Comparison of ENCODE assay signal across 9 mouse cellular contexts in genomic region chr9:43545081-43545565, GRCm38 (mm10).
DNase-seq lines count a peak whose midpoint lies in the region; ATAC-seq lines count a peak whose summit lies in the region.
"Had no signal": no experiment of that assay in that cellular context is flagged by ENCODE, and none has a peak within 500 bp of the region (broad histone marks: within the 10 kb centered on the region; RNA-seq: fewer than 3 reads in every experiment).

No protein-coding gene starts in this region.

- intact Hi-C loops in gastrocnemius, postnatal 36 days (cut with DNase I), result loop anchor here (5.0 kb wide), 1 partner anchor 63 kb away; no protein-coding TSS in a partner anchor

- peaks cover 5% of the 10 kb centered on the region; the same call in 1 of the 2 replicates for H3K27me3 ChIP-seq in embryonic facial prominence, embryonic 10.5 days (replicated peaks; ENCODE audit: low read depth, poor library complexity, severe bottlenecking)
- no peaks in the 10 kb centered on the region for H3K27me3 ChIP-seq in heart, embryonic 14.5 days (ENCODE audit: control insufficient read depth, insufficient read depth, low read length)
- H3K27me3 ChIP-seq in neural tube, embryonic 15.5 days (replicated peaks), result no peaks in the 10 kb centered on the region

- peak overlapping the region; percentile 22; the same call in 1 of the 2 replicates for H3K4me2 ChIP-seq in heart, embryonic 14.5 days (ENCODE audit: low read length)
- peak overlapping the region; percentile 39 for H3K4me2 ChIP-seq in neural tube, embryonic 15.5 days

- H3K27ac ChIP-seq in embryonic facial prominence, embryonic 10.5 days (replicated peaks), result no peak overlapping the region
- no peak overlapping the region for H3K27ac ChIP-seq in heart, embryonic 14.5 days (replicated peaks in 1 of 2; ENCODE audit: control insufficient read depth in 1 of 2, insufficient read depth in 1 of 2, low read depth in 2 of 2, low read length in 2 of 2)
- no peak overlapping the region for H3K27ac ChIP-seq in neural tube, embryonic 15.5 days (replicated peaks)

- WGBS in embryonic facial prominence, embryonic 10.5 days, result 40% methylated on average over 15 of the region's 15 CpGs
- WGBS in heart, embryonic 14.5 days, result 21% methylated on average over 15 of the region's 15 CpGs
- WGBS in neural tube, embryonic 15.5 days, result 32% methylated on average over 15 of the region's 15 CpGs

- H3K4me1 ChIP-seq in embryonic facial prominence, embryonic 10.5 days, result peaks cover 22% of the 10 kb centered on the region
- peaks cover 7 to 9% of the 10 kb centered on the region in 2 experiments for H3K4me1 ChIP-seq in heart, embryonic 14.5 days (ENCODE audit: control insufficient read depth in 2 of 2, insufficient read depth in 2 of 2, low read length in 2 of 2)
- H3K4me1 ChIP-seq in neural tube, embryonic 15.5 days, result peaks cover 28% of the 10 kb centered on the region

- DNase-seq in gastrocnemius, postnatal 25 days, result peak; percentile 15
- DNase-seq in gastrocnemius, postnatal 36 days, result no peak
- peak; percentile 60 for DNase-seq in R1 (ENCODE audit: low read depth, low spot score)
- peak; percentile 36 for DNase-seq in embryonic facial prominence, embryonic 10.5 days (ENCODE audit: low spot score)
- DNase-seq in layer of hippocampus, postnatal 36 days, result peak; percentile 37 to 41

- no peaks in the 10 kb centered on the region for H3K36me3 ChIP-seq in embryonic facial prominence, embryonic 10.5 days (replicated peaks)
- no peaks in the 10 kb centered on the region for H3K36me3 ChIP-seq in heart, embryonic 14.5 days (ENCODE audit: control insufficient read depth, insufficient read depth, low read length)
- H3K36me3 ChIP-seq in neural tube, embryonic 15.5 days, result no peaks in the 10 kb centered on the region

- no peak overlapping the region for H3K4me3 ChIP-seq in embryonic facial prominence, embryonic 10.5 days
- H3K4me3 ChIP-seq in heart, embryonic 14.5 days (ENCODE audit: control insufficient read depth in 1 of 2, insufficient read depth in 1 of 2, low read depth in 1 of 2, low read length in 2 of 2), result no peak overlapping the region
- no peak overlapping the region for H3K4me3 ChIP-seq in neural tube, embryonic 15.5 days (replicated peaks)
- H3K4me3 ChIP-seq: myocyte had no signal

- no peak; the same call in 1 of the 2 replicates for ATAC-seq in heart, embryonic 14.5 days (ENCODE audit: insufficient number of reproducible peaks, insufficient read depth, low FRiP score, low read depth)
- 0 out of 2 replicates have a peak, but pooled peaks have one; percentile 21 for ATAC-seq in neural tube, embryonic 15.5 days (ENCODE audit: low FRiP score)
- ATAC-seq in megakaryocyte progenitor cell, adult 5-6 weeks (replicated peaks; ENCODE audit: poor library complexity), result no peak

- H3K9me3 ChIP-seq in embryonic facial prominence, embryonic 10.5 days, result no peaks in the 10 kb centered on the region
- no peaks in the 10 kb centered on the region for H3K9me3 ChIP-seq in heart, embryonic 14.5 days (ENCODE audit: control insufficient read depth, low read length)
- H3K9me3 ChIP-seq in neural tube, embryonic 15.5 days (replicated peaks), result no peaks in the 10 kb centered on the region

- H3K9ac ChIP-seq in heart, embryonic 14.5 days (ENCODE audit: low read length), result no peak overlapping the region
- no peak overlapping the region for H3K9ac ChIP-seq in neural tube, embryonic 15.5 days (replicated peaks)

Comparison
In these comparisons a context has a peak if more than half of its experiments do, and no peak if none do; other contexts are left out.
1. DNase-seq: peak in gastrocnemius, postnatal 25 days (single experiment), R1 (single experiment), embryonic facial prominence, embryonic 10.5 days (single experiment) and layer of hippocampus, postnatal 36 days (2 of 2); none in gastrocnemius, postnatal 36 days (0 of 2).